Mouse (Mus musculus) lung, postnatal 0 days (tissue): ENCODE results near the gene Fbxo42.

Experiments used
- CTCF ChIP-seq: IDR thresholded peaks from 2 replicates; pipeline ENCODE4 v1.5.1; 2016; ENCODE audit warnings: antibody characterized with exemption, mild to moderate bottlenecking
- EP300 ChIP-seq: IDR thresholded peaks from 2 replicates; pipeline ENCODE4 v1.6.1; 2016; ENCODE audit warnings: antibody characterized with exemption, mild to moderate bottlenecking, control low read depth

DNA sequence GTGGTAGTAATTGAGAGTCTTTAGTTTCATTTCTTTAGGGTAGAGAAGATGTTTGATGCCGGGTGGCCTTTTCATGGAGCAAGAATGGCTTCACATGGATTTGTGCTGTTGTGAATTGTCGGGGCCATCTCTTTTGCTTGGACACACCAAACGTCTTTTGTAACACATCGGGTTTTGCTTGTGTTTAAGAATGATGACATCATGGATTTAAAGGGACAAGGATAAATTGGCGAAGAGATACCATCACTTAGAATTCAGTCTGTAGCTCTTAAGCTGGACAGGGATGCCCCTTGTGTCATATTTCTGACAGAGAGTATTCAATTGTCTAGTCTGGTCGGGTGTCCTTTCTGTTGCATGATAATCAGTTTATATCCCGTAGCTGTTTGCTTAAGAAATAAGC, 1.4 kb downstream of the Fbxo42 start:
- TF ChIP-seq EP300 (no peak), CTCF (no peak)
